Mouse (Mus musculus) gastrocnemius, adult 18-20 months (tissue): ENCODE results near the gene Qrfp. TPM values are rescaled to one million over a fixed set of nuclear protein-coding genes. Genes with fewer than 3 reads are reported as not detected.

ENCODE experiments used
- DNase-seq: peaks from one replicate; pipeline ENCODE4 v3.0.0; 2021; ENCODE audit warnings: low spot score
- long read RNA-seq, 2 experiments: library from polyadenylated mRNA; stranded (forward); transcript quantifications; one replicate each; pipeline ENCODE4 v2.0.0; 2021
- total RNA-seq, 2 experiments: library from RNA; stranded (reverse); gene quantifications; 2 replicates each; pipeline ENCODE4 v1.2.3; 2021

Qrfp gene
- total RNA-seq = not detected
- long read RNA-seq, experiment 1 = 0 reads
- long read RNA-seq, experiment 2 = 0 reads

DNA sequence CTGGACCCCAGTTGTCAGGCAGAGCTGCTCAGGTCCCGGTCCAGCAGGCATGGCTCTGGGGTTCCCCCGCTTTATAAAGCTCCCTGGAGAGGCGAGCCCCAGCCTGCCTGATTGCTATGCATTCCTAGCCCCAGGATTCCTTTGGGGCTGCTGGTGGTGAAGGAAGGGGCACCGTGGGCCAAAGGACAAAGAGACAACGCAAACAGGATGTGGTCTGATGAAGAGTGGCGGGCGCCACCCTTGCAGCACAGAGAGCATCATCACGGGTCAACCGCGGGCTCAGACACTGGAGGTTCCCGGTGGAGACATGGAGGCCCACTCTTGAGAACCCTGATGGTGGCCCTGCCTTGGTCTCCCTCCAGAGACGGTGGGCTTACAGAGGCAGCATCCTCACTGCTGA, at the start of gene Qrfp:
Qrfp (minus strand) TSS at position 137 of the 400 bp plus-strand sequence.
- DNase-seq = no peak

DNA sequence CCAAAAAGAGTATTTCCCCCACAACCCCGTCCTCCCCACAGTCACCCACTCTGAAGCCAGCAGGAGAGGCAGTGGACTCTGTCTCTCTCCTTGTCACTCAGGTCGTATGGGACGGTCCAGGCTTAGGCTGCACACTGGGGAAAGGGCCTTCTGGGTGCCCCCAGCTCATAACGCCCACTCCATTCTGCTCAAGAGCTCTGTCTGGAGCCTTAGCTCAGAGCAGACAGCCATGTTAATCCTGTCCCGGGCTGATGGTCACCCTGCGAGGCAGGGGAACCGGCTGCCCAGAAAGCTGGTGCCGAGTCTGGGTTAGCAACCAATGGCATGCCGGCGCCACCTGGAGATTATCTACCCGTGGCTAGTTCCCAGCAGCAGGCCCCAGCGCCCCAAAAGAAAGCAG, 48.1 kb upstream of the Qrfp start:
- no peak for DNase-seq

DNA sequence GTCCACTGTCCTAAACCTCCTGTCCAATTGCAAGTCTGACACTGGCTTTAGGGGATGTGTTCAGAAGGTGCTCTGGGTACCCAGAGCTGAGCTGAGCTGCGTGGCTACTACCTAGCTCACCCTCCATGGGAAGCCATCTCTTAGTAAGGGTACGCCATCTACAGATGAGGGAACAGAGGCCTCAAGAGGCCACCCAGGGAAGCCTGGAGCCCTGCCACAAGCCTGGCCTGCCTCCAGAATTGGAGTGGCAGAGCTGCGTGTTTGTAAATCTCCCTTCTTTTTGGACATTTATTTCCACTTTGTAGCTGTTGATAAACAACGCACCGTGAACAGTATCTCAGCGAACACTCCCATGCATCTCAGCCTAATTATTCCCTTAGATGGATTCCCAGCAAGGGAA, 46.8 kb upstream of the Qrfp start:
- no peak for DNase-seq

DNA sequence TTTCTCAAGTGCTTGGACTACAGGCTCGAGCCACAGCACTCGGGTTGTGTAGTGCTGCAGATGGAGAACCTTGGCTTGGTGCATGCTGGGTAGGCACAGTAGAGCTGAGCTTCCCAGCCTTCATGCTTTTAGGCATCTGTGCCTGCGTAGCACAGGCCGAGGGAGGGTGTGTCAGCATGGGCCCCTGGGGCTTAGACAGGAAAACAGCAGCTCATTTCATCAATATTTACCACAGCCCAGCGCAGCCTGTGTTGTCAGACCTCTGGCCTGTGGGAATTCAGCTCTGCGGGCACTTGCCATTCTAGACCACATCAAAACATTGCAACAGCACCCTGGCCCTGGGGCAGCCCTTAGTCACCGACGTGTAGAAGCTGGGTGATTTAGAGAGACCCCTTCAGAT, 45.6 kb upstream of the Qrfp start:
- no peak for DNase-seq

DNA sequence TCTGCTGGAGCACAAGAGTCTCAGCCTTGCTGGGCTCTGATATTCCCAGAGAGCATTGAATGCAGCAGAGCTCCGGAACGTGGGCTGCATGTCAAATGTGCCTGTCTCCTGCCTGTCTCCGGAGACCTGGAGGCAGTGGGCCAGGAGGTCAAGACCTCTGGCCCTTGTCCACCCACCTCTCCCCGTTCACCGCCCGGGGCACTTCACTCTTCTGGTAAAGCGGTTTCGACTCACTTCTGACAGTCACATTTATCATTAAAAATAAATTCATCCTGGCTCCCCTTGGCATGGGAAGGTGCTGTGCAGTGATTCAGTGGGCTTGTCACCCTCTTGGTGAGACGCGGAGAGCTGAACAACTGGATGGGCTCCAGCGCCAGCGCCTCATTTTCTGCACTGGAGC, 39.8 kb upstream of the Qrfp start:
- DNase-seq = no peak

DNA sequence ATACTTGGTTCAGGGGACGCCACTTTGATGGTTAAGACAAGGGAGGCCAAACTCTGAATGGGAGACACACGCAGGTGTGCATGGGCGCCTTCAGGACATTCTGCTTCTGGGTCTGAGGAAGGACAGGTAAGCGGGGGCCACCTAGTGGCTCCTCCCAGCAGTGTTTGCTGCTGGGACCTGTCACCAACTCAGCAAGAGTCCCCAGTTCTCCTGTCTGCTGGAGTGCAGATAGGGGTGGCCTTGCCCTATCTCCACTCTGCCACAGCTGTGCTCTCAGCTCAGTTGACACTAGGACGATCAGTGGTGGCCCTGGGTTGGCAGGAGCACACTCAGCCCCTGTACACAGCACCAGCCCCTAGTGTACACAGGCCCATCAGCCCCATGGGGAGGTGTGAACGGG, 37.5 kb upstream of the Qrfp start:
- no peak for DNase-seq

DNA sequence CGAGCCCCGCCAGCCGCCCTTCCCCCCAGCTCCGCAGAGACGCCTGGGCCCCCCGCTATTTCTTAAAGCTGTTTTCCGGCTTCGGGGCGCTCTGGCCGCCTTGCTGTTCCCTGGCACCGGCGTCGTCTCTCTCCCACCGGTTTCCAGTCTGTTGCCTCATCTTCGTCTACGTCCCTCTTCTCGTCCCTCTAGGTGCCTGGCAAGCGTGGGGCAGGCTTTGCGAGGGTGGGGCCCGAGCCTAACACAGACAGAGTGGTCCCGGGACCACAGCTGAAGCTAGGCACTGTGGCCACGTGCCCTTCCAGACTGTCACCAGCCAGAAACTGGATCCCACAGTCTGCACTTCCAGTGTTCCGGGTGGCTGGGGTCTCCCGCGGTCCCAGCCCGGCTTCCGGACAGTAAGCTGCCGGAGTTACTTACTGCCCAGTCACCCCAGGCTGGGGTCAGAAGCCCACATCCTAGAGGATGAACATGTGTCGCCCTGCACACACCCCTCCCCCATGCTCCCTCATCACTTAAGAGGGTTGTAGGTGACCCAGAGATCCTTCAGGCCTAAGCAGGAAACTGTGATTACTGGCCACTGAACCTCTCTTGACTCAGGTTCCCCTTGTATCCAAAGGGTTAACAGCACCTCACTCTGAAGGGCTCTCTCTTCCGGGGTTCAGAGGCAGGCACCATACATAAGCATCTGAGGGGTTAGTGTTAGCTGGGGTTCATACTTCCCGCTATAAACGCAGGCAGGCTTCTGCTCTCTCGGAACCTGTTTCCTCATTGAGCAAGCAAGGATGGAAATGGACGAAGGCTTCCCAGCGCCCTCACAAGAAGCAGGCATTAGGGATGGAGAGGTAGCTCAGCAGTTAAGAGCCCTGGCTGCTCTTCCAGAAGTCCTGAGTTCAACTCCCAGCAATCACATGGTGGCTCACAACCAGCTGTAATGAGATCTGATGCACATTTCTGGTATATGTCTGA, 36.6 kb upstream of the Qrfp start:
- no peak for DNase-seq

DNA sequence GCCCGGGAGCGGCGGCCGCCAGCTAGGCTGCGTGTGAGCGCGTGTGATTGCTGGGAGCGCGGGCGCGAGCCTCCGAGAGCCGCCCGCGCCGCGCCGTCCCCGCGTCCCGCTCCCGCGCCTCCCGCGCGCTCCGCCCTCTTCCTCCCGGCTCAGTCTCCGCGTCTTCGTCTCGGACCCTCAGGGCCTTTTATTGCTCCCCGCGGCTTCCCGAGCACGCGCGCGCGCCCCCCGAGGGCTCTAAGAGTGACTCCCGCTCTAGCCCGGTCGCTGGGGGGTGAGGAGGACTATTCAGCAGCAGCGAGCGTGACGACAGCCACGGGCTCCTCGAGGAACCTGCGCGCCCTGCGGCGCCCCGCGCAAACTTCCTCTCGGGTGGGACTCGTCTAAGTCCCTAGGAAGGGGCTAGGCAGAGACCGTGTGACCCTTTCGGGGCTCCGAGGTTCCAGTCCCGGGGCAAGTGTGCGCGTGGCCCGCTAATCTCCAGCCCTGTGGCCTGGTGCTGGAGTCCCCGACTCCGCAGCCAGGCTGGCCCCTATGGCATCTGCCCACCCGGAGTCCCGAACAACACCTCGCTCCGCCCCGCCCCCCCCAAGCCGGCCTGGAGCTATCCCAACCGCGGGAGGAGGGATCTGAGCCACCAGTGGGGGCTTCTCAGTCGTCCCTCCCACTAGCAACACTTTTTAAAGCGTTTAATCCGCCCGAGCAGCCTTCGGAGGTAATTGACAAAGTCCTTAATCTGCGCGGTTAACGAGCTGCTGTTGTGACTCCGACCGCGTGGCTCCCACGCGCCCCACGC, 35.7 kb upstream of the Qrfp start, which contains the start of gene Fibcd1:
Fibcd1 (minus strand) TSS at position 110 of the 796 bp plus-strand sequence.
- no peak for DNase-seq

DNA sequence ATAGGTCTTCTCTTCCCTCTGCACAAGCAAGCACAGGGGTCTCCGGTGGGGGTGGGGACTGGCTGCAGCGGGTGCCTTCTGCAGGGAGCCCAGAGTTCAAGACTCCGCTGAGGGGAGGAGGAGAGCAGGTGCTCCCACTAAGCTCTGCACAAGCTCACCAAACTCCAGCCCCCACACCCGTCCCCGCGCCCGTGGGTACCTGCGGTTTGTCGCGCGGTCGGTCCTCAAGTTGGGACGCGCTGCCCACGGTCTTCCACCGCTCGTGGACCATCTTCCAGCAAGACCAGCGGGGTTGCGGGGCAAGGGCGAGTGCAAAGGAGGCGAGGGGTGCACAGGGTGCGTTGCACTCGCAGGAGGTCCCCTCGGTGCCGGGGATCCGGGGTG, 35.1 kb upstream of the Qrfp start:
- no peak for DNase-seq

DNA sequence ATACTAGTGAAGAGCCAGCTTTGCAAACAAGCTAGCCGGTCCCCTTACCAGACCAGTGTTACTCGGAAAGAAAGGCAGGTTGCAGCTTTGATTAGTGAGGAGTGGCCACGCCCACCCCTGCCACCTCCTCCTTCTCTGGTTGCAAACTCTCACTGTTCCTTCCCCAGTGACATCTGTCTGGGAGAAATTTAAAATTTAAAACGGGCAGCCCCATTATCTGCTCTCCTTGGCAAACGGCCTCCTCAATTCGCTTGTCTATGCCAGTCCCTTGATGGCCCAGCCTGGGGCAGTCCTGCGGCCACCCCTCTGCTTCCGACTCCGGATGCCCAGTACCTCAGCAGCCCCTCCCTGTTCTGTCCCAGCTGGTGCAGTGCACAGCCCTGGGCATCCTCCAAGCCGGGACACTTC, 34.4 kb upstream of the Qrfp start:
- no peak for DNase-seq

DNA sequence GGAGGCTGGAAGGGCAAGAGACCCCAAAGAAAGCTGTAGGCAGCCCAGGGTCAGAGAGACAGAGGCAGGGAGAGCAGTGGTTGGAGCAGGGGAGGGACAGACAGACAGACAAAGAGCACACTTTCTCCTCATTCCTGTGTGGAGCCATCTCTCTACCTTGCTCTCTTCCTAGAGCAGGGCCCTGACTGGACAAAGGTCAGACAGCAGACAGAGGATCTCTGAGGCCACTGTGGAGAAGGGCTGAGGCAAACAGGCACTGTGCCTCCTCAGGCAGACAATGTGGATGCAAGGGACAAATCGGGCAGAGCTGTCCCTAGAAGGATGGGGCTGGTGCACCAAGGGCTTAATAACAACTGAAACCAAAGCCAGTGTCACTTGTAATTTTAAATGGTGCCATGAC, 28.5 kb upstream of the Qrfp start:
- no peak for DNase-seq

DNA sequence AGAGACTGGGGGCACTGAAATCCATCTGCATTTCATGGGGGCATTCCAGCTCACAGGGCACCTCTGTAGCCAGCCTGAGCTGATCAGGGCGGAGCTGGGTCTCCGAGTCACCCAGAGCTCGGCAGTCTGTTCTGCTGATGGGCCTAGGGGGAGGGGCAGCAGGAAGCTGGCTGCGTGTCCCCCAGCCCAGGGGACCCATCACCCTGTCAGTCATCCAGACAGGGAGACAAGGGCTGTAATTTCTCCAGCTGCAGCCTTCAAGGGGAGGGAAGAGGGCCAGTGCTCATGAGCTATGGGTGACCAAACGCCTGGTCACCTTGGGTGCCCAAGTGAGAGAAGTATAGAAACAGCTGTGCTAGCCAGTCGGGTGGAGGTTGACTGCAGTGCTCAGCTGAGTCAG, 26.6 kb upstream of the Qrfp start:
- DNase-seq = no peak

DNA sequence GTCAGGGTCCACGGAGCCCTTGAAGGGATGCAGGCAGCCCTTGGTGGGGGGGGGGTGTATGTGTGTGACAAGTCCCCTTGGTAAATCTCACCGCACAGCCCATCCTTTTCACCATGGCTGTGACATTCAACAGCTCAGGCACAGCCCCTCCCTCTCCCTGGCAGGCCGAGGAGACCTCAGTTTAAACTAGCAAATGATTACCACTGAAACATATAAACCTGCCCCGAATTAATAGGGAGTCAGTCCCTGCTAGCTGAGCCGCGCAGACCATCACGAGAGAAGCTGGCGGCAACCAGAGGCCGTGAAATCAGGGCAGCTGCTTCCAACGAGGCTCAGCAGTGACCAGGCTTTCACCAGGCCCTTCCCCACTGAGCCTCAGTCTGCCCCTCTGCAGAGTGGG, 25.7 kb upstream of the Qrfp start:
- no peak for DNase-seq

DNA sequence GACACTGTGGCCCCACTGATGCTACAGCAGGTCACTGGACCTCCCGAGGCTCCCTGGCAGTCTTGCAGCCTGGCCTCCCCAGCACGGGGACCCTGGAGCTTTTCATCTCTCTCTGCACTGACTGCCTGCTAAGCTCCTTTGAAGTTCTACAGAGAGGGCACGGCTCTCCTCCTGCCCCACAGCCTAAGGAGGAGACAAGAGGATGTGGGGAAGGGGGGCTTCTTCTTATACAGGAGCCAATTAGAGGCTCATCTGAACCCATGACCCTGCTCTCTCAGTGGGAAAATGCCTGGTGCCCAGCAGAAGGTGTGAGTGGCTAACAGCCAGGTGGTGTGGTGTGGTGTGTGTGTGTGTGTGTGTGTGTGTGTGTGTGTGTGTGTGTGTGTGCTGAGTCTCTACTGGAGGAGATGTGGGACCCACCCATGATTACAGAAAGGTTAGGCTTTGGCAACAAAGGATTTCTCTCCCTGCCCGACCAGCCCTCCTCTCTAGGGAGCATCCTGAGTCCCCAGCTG, 18.0 kb upstream of the Qrfp start:
- DNase-seq = no peak

DNA sequence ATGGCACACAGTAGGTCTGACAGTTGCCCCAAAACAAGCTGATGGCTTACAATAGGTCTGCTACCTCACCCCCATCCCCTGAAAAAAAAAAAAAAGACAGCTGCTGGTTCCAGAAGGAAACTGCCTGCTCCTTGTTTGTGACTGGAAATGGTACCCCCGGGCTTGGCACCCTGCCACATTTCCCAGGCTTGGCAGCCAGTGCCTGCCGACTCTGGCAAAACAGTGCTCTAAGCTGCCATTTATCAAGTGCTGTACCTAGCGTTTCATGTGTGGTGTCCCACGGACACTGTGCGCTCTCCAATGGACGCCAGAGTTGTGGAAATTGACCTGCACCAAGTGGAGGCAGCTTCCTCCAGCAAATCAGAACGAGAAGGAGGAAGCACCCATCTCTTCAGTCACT, 17.5 kb upstream of the Qrfp start:
- DNase-seq = no peak

DNA sequence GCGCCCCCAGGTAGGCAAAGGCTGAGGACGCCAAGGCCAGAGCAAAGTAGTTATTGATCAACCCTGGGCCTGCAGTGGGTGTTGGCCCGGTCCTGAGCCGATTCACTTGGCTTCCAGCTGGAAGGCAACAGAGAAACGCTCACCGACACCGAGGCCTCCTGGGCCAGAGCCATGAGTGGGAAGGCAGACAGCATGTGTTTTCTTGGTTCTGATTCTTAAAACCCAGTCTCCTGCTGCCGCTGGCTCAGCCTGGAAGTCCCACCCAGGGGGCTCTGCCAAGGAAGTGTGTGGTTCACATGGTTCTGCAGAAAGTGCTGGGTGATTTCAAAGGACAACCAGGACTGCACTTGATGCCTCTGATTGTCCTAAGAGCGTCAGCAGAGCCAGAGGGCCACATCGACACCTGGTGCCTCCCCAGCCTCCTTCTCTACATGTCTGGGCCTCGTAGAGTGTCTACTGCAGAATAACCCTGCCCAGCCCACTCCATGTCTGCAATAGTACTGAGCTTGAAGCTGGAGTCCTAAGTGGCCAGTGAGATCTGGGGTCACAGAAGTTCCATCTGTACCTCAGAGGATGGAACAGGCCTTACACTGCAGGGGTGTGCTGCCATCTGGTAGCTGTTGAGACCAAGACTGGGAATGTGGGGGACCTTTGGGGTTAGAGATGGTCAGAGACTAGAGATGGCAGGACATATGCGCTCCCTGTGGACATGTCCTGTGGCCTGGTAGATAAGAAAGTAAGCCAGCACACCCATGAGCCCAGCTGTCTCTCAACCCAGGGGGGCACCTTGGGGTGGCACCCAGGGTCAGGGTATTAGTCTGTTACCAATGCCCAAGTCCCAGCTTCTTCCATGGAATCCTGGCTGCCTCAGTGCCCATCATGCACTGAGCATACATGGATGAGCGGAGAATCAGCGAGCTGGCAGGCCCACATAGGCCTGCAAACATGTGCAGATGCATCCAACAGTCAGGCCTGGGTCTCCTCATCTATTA, 16.0 kb upstream of the Qrfp start:
- no peak for DNase-seq

DNA sequence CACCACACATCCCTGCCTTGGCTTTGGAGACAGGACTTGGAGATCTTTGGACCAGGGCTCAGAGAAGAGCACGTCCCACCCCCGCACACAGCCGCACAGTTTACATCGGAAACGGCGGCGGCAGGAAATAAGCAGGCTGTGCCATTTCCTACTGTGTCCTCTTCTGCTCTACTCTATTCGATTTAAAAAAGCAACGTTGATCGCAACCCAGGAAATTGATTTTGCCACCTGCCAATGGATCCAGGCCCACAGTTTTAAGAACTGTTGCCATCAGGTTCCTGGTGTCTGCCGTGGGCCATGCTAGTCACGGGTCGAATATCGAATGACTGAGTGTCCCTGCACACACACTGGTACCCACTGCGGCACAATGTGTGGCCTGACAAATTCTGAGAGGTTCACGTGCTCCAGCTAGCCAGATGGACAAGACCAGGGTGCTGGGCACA, 15.1 kb upstream of the Qrfp start:
- no peak for DNase-seq

DNA sequence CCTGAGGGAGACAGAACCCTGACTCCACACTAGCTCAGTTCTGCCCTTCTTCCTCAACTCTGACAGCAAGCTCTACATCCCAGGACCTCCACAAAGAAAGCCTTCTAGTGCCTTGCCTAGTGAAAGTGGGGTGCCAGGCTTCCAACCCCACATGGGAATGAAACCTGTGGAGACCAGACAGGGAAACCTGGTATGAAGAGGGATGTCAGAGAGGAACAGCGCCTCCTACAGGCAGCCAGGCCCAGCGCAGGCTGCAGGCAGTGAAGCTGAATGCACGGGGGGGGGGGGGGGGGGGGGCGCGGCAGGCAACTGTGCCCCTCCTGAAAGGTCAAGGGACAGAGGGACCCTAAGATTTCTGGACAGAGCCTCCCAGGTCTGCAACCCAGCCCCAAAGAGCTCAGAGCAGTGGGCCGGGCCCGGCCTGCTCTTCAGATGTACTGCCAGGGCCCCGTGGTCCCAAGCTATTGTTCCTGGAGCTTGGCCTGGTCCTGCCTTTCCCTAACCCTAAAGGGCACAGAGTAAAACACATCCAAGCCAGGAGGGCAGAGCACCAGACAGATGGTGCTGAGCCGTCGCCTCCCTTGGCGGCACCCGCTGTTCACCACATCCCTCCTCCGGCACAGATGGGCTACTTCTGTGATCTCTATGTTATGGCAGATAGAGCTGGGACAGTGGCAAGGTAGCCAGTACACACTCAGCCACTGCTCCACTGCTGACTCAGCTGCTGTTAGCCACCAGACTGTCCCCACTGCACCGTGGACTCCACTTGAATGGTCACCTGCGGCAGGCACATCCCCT, 13.8 kb upstream of the Qrfp start:
- DNase-seq = no peak

DNA sequence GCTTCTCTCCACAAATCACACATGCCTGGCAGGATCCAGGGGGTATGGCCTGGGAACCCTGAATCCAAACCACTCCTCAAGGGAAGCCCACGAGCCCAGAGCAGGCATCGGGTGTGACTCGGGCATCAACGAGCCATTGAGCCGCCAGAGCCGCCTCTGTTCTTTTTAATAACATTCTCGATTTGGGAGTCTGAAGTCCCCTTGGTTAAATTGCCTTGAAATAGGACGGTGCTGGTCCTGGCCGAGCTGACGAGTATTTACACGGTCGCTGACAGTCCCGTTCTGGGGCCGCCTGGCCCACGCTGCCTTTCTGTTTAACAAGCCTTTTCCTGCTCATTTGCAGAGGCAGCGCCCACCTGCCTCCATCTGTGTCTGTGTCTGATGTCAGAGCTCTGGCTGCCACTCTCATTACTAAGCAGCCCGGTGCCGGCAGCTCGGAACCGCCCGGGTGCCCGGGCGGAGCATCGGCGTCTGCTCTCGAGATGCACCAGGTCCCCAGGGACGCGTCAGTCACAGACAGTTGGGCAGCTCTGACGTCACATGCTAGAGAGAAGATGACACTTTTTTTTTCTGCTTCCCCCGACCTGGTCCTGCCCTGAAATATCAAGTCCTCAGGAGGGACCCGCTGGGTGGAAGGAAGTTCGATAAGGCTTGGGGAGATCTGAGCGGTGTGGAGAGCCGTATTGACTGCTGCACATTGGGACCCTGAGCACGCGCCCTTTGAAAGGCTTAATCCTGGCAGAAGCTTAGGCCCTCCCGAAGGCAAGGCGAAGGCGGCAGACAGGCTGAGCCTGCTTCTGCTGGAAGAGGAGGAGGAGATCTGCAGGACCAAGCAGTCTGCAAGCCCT, 12.4 kb upstream of the Qrfp start:
- DNase-seq = no peak
